9 mouse cellular contexts compared by ENCODE assay signal in the genomic region with DNA sequence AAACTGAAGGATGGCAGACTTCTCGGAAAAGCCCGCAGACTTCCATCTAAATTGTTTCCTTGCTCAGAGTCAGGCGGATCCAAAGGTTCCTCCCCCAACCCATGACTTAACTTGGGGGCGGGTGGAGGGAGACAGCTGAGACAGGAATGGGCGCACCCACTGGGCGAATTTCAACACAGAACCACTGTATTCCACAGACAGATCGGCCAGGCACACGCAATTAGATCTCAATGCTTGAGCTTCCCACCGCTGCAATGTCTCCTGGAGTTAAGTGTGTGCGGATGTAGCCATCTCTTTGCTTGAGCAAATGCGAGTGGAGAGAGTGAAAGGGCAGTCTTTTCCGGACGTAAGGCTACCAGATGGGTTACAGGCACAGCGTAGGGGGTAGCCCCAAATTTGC. TPM values are rescaled to one million over a fixed set of nuclear protein-coding genes. Genes with fewer than 3 reads are reported as not detected.
A peak's percentile ranks its signal among the peaks of the same experiment; 100 is the strongest.
DNase-seq lines count a peak whose midpoint lies in the region; ATAC-seq and TF ChIP-seq lines count a peak whose summit lies in the region.
"Had no signal": no experiment of that assay in that cellular context is flagged by ENCODE, and none has a peak within 500 bp of the region (broad histone marks: within the 10 kb centered on the region; RNA-seq: fewer than 3 reads in every experiment).

No protein-coding gene starts in this region.

- H3K9me3 ChIP-seq in forebrain, embryonic 14.5 days (replicated peaks; ENCODE audit: control insufficient read depth, low read length) = no peaks in the 10 kb centered on the region
- no peaks in the 10 kb centered on the region for H3K9me3 ChIP-seq in intestine, embryonic 14.5 days (ENCODE audit: control insufficient read depth, low read length)
- no peaks in the 10 kb centered on the region for H3K9me3 ChIP-seq in liver, embryonic 16.5 days (replicated peaks; ENCODE audit: control insufficient read depth, low read length)
- no peaks in the 10 kb centered on the region for H3K9me3 ChIP-seq in stomach, embryonic 16.5 days (replicated peaks; ENCODE audit: control insufficient read depth, low read length)

- no peak for TF ChIP-seq CTCF in left cerebral cortex, adult 2 months (IDR thresholded peaks at IDR 0.05)

- H3K9ac ChIP-seq in forebrain, embryonic 14.5 days (ENCODE audit: low read length) = peak overlapping the region; percentile 77
- peak overlapping the region; percentile 63 for H3K9ac ChIP-seq in intestine, embryonic 14.5 days (ENCODE audit: low read length)
- H3K9ac ChIP-seq in liver, embryonic 16.5 days (ENCODE audit: low read depth, low read length) = no peak overlapping the region
- H3K9ac ChIP-seq in stomach, embryonic 16.5 days (ENCODE audit: low read length) = peak overlapping the region; percentile 88

- H3K4me1 ChIP-seq in forebrain, embryonic 14.5 days (ENCODE audit: control insufficient read depth, insufficient read depth, low read length) = peaks cover 19% of the 10 kb centered on the region
- peaks cover 38% of the 10 kb centered on the region for H3K4me1 ChIP-seq in intestine, embryonic 14.5 days (replicated peaks; ENCODE audit: control insufficient read depth, insufficient read depth, low read length)
- H3K4me1 ChIP-seq in liver, embryonic 16.5 days (ENCODE audit: control insufficient read depth, low read depth, low read length) = no peaks in the 10 kb centered on the region
- peaks cover 16% of the 10 kb centered on the region for H3K4me1 ChIP-seq in stomach, embryonic 16.5 days (ENCODE audit: control insufficient read depth, insufficient read depth, low read length)

- intact Hi-C loops in left cerebral cortex, adult 2 months (cut with DNase I) = loop anchor here (2.0 to 5.0 kb wide), 2 partner anchors 56 to 85 kb away; no protein-coding TSS in a partner anchor
- intact Hi-C loops in left cerebral cortex, postnatal 14 days (cut with DNase I) = no loop called here

- peak overlapping the region; percentile 16; the same call in 1 of the 2 replicates for H3K27ac ChIP-seq in left cerebral cortex, adult 2 months
- no peak overlapping the region for H3K27ac ChIP-seq in forebrain, embryonic 14.5 days (ENCODE audit: low read depth, low read length)
- peak overlapping the region; percentile 74; the same call in 1 of the 2 replicates for H3K27ac ChIP-seq in intestine, embryonic 14.5 days (ENCODE audit: low read depth)
- H3K27ac ChIP-seq in liver, embryonic 16.5 days (ENCODE audit: low read length) = no peak overlapping the region
- H3K27ac ChIP-seq in stomach, embryonic 16.5 days (ENCODE audit: low read length) = peak overlapping the region; percentile 79

- 0 out of 2 replicates have a peak, but pooled peaks cover 5% of the 10 kb centered on the region for H3K27me3 ChIP-seq in forebrain, embryonic 14.5 days (replicated peaks; ENCODE audit: control insufficient read depth, insufficient read depth, low read length)
- no peaks in the 10 kb centered on the region for H3K27me3 ChIP-seq in intestine, embryonic 14.5 days (replicated peaks; ENCODE audit: control insufficient read depth, insufficient read depth, low read length)
- H3K27me3 ChIP-seq in liver, embryonic 16.5 days (ENCODE audit: control insufficient read depth, insufficient read depth, low read depth, low read length) = peaks cover 12% of the 10 kb centered on the region
- no peaks in the 10 kb centered on the region for H3K27me3 ChIP-seq in stomach, embryonic 16.5 days (ENCODE audit: control insufficient read depth, insufficient read depth, low read length)

- 33% methylated on average over 14 of the region's 14 CpGs for WGBS in forebrain, embryonic 14.5 days
- WGBS in intestine, embryonic 14.5 days = 6% methylated on average over 14 of the region's 14 CpGs
- 18% methylated on average over 14 of the region's 14 CpGs for WGBS in liver, embryonic 16.5 days (ENCODE audit: insufficient replicate concordance)
- WGBS in stomach, embryonic 16.5 days = 6% methylated on average over 14 of the region's 14 CpGs

- no peak for ATAC-seq in forebrain, embryonic 14.5 days
- ATAC-seq in intestine, embryonic 14.5 days (replicated peaks; ENCODE audit: low FRiP score, low TSS enrichment, low read depth) = no peak; the same call in 1 of the 2 replicates
- ATAC-seq in liver, embryonic 16.5 days (ENCODE audit: low read depth) = no peak
- ATAC-seq in stomach, embryonic 16.5 days (ENCODE audit: insufficient read depth, low FRiP score) = no peak

- H3K4me3 ChIP-seq in left cerebral cortex, adult 2 months = peak overlapping the region; percentile 79
- no peak overlapping the region for H3K4me3 ChIP-seq in forebrain, embryonic 14.5 days (ENCODE audit: low read depth, low read length)
- peak overlapping the region; percentile 57 for H3K4me3 ChIP-seq in intestine, embryonic 14.5 days (ENCODE audit: low read depth, low read length)
- H3K4me3 ChIP-seq in liver, embryonic 16.5 days (ENCODE audit: low read depth, low read length) = peak overlapping the region; percentile 62
- H3K4me3 ChIP-seq in stomach, embryonic 16.5 days (replicated peaks; ENCODE audit: low read length) = peak overlapping the region; percentile 79

- DNase-seq in left cerebral cortex, adult 2 months (ENCODE audit: extremely low spot score in 1 of 2, low spot score in 2 of 2) = no peak
- DNase-seq in left cerebral cortex, postnatal 14 days (ENCODE audit: low spot score in 2 of 2) = no peak
- no peak for DNase-seq in forebrain, embryonic 14.5 days (ENCODE audit: low spot score)
- no peak for DNase-seq in intestine, embryonic 14.5 days (ENCODE audit: low spot score)
- DNase-seq in retina, embryonic 14.5 days (ENCODE audit: low spot score) = no peak
- no peak for DNase-seq in spleen, postnatal 36 days (ENCODE audit: low spot score in 2 of 2)

- H3K36me3 ChIP-seq in forebrain, embryonic 14.5 days (ENCODE audit: control insufficient read depth, insufficient read depth, low read length) = no peaks in the 10 kb centered on the region
- no peaks in the 10 kb centered on the region for H3K36me3 ChIP-seq in intestine, embryonic 14.5 days (ENCODE audit: control insufficient read depth, insufficient read depth, low read length)
- H3K36me3 ChIP-seq in liver, embryonic 16.5 days (ENCODE audit: control insufficient read depth, insufficient read depth) = no peaks in the 10 kb centered on the region
- no peaks in the 10 kb centered on the region for H3K36me3 ChIP-seq in stomach, embryonic 16.5 days (ENCODE audit: control insufficient read depth, insufficient read depth, low read length)

- peak overlapping the region; percentile 100 for H3K4me2 ChIP-seq in forebrain, embryonic 14.5 days (ENCODE audit: low read length)
- H3K4me2 ChIP-seq in intestine, embryonic 14.5 days (ENCODE audit: low read length) = peak overlapping the region; percentile 71
- H3K4me2 ChIP-seq in liver, embryonic 16.5 days (ENCODE audit: low read depth, low read length) = peak overlapping the region; percentile 78
- peak overlapping the region; percentile 90 for H3K4me2 ChIP-seq in stomach, embryonic 16.5 days (ENCODE audit: low read depth, low read length)

RNA-seq across cellular contexts. Expression of a gene that starts 1.2 kb away (rescaled TPM):
- 10 to 100 TPM; 82.9 to 90.9 TPM for total RNA-seq in left cerebral cortex, adult 2 months (2021)
- 10 to 100 TPM; 77.5 to 81.5 TPM for total RNA-seq in left cerebral cortex, postnatal 14 days (2021)
- 11.5 and 13.1 TPM in 2 replicates for polyA plus RNA-seq in forebrain, embryonic 14.5 days (2014; fragmentation: Nextera tagmentation; extraction: Ambion mirVana)
- 13.7 and 14.7 TPM in 2 replicates for polyA plus RNA-seq in intestine, embryonic 14.5 days (2014; fragmentation: Nextera tagmentation; extraction: Ambion mirVana)
- 0.33 and 0.37 TPM in 2 replicates for polyA plus RNA-seq in liver, embryonic 16.5 days (2015; fragmentation: Nextera tagmentation; extraction: Ambion mirVana)
- polyA plus RNA-seq in stomach, embryonic 16.5 days (2015; fragmentation: Nextera tagmentation; extraction: Ambion mirVana) = 13.2 and 13.4 TPM in 2 replicates
- total RNA-seq: MEL had no signal

Comparison
In these comparisons a context has a peak if more than half of its experiments do, and no peak if none do; other contexts are left out.
1. H3K27ac ChIP-seq: peak in left cerebral cortex, adult 2 months (single experiment), intestine, embryonic 14.5 days (single experiment) and stomach, embryonic 16.5 days (single experiment); none in forebrain, embryonic 14.5 days (single experiment) and liver, embryonic 16.5 days (single experiment).
2. Peak in every context shown above with its lines, with median percentiles within 50 percentile points of each other: H3K4me2 ChIP-seq.